Mouse (Mus musculus) midbrain, embryonic 11.5 days (tissue): Measurements from ENCODE around the gene Ankrd11. TPM values are rescaled to one million over a fixed set of nuclear protein-coding genes. Genes with fewer than 3 reads are reported as not detected.

Experiments
- ATAC-seq: fragments of 200-750 bp; cut with Nextera tagmentation; 2 replicates; pipeline ENCODE4 v1.8.0; 2017; ENCODE audit warnings: moderate TSS enrichment, moderate library complexity; ENCODE audit not compliant: low FRiP score
- DNase-seq: peaks from one replicate; pipeline ENCODE4 v3.0.0; 2015; ENCODE audit warnings: low spot score; ENCODE audit errors: missing footprints
- H3K27ac ChIP-seq: fragments of 300-500 bp; sonication (generic); 2 replicates; pipeline ENCODE4 v1.5.1; 2014; ENCODE audit warnings: low read depth, low read length
- H3K27me3 ChIP-seq: fragments of 300-500 bp; sonication (generic); 2 replicates; pipeline ENCODE4 v1.6.1; 2014; ENCODE audit warnings: mild to moderate bottlenecking, low read length, moderate library complexity, mixed read lengths; ENCODE audit not compliant: control insufficient read depth, insufficient read depth
- H3K36me3 ChIP-seq: fragments of 300-500 bp; sonication (generic); 2 replicates; pipeline ENCODE4 v1.6.1; 2014; ENCODE audit warnings: mild to moderate bottlenecking, low read length, moderate library complexity, mixed read lengths; ENCODE audit not compliant: control insufficient read depth, insufficient read depth
- H3K4me1 ChIP-seq: fragments of 300-500 bp; sonication (generic); 2 replicates; pipeline ENCODE4 v1.6.1; 2014; ENCODE audit warnings: low read length; ENCODE audit not compliant: control insufficient read depth, insufficient read depth
- H3K4me2 ChIP-seq: fragments of 300-500 bp; sonication (generic); 2 replicates; pipeline ENCODE4 v1.6.1; 2014; ENCODE audit warnings: mild to moderate bottlenecking, moderate library complexity
- H3K4me3 ChIP-seq: fragments of 300-500 bp; sonication (generic); 2 replicates; pipeline ENCODE4 v1.5.1; 2014; ENCODE audit warnings: low read depth, low read length
- H3K9ac ChIP-seq: fragments of 300-500 bp; sonication (generic); 2 replicates; pipeline ENCODE4 v1.6.1; 2014; ENCODE audit warnings: low read length
- H3K9me3 ChIP-seq: fragments of 300-500 bp; sonication (generic); 2 replicates; pipeline ENCODE4 v1.6.1; 2016; ENCODE audit warnings: low read length; ENCODE audit not compliant: control insufficient read depth
- WGBS: fragments of 180-500 bp; shearing (Covaris S2); extraction: QIAGEN DNeasy Blood & Tissue Kit; methylation state at CpG from one replicate; pipeline ENCODE4 v1.1.7; 2014; 5-methylcytosine and 5-hydroxymethylcytosine counted together
- polyA plus RNA-seq: library from polyadenylated mRNA; unstranded; fragments of >200 nt; fragmentation: Nextera tagmentation; extraction: Ambion mirVana; gene quantifications from 2 replicates; pipeline ENCODE4 v1.2.1, GENCODE M21; 2014

Ankrd11 gene
- polyA plus RNA-seq, 1 experiment from 2014 or later, result 72.0 TPM

GRCm38 (mm10) chr8:122954090-122954799 is 87.8 kb downstream of the Ankrd11 start:
- 84% methylated on average over 3 of the region's 3 CpGs for WGBS

GRCm38 (mm10) chr8:122953028-122953427 is 89.0 kb downstream of the Ankrd11 start:
- H3K27me3 ChIP-seq, result no peaks in the 10 kb centered on the region
- H3K4me3 ChIP-seq, result no peak overlapping the region
- no peak overlapping the region for H3K27ac ChIP-seq
- WGBS, result 92% methylated on average over 6 of the region's 6 CpGs
- peaks cover 4% of the 10 kb centered on the region for H3K4me1 ChIP-seq
- ATAC-seq (no peak), DNase-seq (no peak)
- no peak overlapping the region for H3K9ac ChIP-seq
- H3K9me3 ChIP-seq, result no peaks in the 10 kb centered on the region
- H3K4me2 ChIP-seq, result no peak overlapping the region
- H3K36me3 ChIP-seq, result no peaks in the 10 kb centered on the region

More at GRCm38 (mm10) chr8:122954090-122954799, 87.8 kb downstream of the Ankrd11 start:
- Histone ChIP-seq H3K9me3 (no peaks in the 10 kb centered on the region), H3K4me1 (peaks cover 4% of the 10 kb centered on the region), H3K27me3 (no peaks in the 10 kb centered on the region), H3K36me3 (no peaks in the 10 kb centered on the region), H3K27ac (no peak overlapping the region), H3K4me3 (no peak overlapping the region), H3K4me2 (no peak overlapping the region), H3K9ac (no peak overlapping the region)
- no peak for ATAC-seq
- DNase-seq, result peak; percentile 64

- ATAC-seq, result no peak
- DNase-seq, result no peak
- Histone ChIP-seq H3K9me3 (no peaks in the 10 kb centered on the region), H3K27me3 (no peaks in the 10 kb centered on the region), H3K4me1 (peaks cover 4% of the 10 kb centered on the region), H3K9ac (no peak overlapping the region), H3K36me3 (no peaks in the 10 kb centered on the region), H3K4me2 (no peak overlapping the region), H3K4me3 (no peak overlapping the region), H3K27ac (no peak overlapping the region)
- WGBS, result 91% methylated on average over 5 of the region's 5 CpGs
Observed at GRCm38 (mm10) chr8:122951456-122951855, 90.6 kb downstream of the Ankrd11 start.

- Histone ChIP-seq H3K27me3 (no peaks in the 10 kb centered on the region), H3K4me2 (no peak overlapping the region), H3K4me3 (no peak overlapping the region), H3K9me3 (no peaks in the 10 kb centered on the region), H3K9ac (no peak overlapping the region), H3K36me3 (no peaks in the 10 kb centered on the region), H3K27ac (no peak overlapping the region), H3K4me1 (peaks cover 4% of the 10 kb centered on the region)
- ATAC-seq (no peak), DNase-seq (no peak)
- WGBS, result 90% methylated on average over 5 of the region's 5 CpGs
Observed at GRCm38 (mm10) chr8:122949701-122950100, 92.4 kb downstream of the Ankrd11 start.

GRCm38 (mm10) chr8:122945775-122946174 is 96.3 kb downstream of the Ankrd11 start:
- no peak overlapping the region for H3K4me2 ChIP-seq
- ATAC-seq, result no peak
- no peaks in the 10 kb centered on the region for H3K9me3 ChIP-seq
- no peaks in the 10 kb centered on the region for H3K27me3 ChIP-seq
- H3K4me1 ChIP-seq, result peaks cover 4% of the 10 kb centered on the region
- no peak overlapping the region for H3K9ac ChIP-seq
- no peak overlapping the region for H3K4me3 ChIP-seq
- no peak overlapping the region for H3K27ac ChIP-seq
- H3K36me3 ChIP-seq, result no peaks in the 10 kb centered on the region
- 68% methylated on average over 2 of the region's 2 CpGs for WGBS
- no peak for DNase-seq

- 86% methylated on average over 9 of the region's 9 CpGs for WGBS
- no peak for ATAC-seq
- no peak for DNase-seq
- Histone ChIP-seq H3K9me3 (no peaks in the 10 kb centered on the region), H3K9ac (no peak overlapping the region), H3K27ac (no peak overlapping the region), H3K4me1 (no peaks in the 10 kb centered on the region), H3K36me3 (no peaks in the 10 kb centered on the region), H3K4me2 (no peak overlapping the region), H3K4me3 (no peak overlapping the region), H3K27me3 (no peaks in the 10 kb centered on the region)
Observed at GRCm38 (mm10) chr8:122942803-122943713, 99.0 kb downstream of the Ankrd11 start.

- no peaks in the 10 kb centered on the region; the same call in 1 of the 2 replicates for H3K4me1 ChIP-seq
- no peaks in the 10 kb centered on the region for H3K27me3 ChIP-seq
- WGBS, result 47% methylated on average over 4 of the region's 4 CpGs
- H3K9me3 ChIP-seq, result no peaks in the 10 kb centered on the region
- no peak overlapping the region for H3K4me2 ChIP-seq
- ATAC-seq (no peak), DNase-seq (no peak)
- H3K4me3 ChIP-seq, result no peak overlapping the region
- no peak overlapping the region for H3K27ac ChIP-seq
- H3K9ac ChIP-seq, result no peak overlapping the region
- H3K36me3 ChIP-seq, result no peaks in the 10 kb centered on the region
Observed at GRCm38 (mm10) chr8:122938591-122938990, 103.5 kb downstream of the Ankrd11 start.

- Histone ChIP-seq H3K4me1 (no peaks in the 10 kb centered on the region; the same call in 1 of the 2 replicates), H3K27me3 (no peaks in the 10 kb centered on the region), H3K4me2 (no peak overlapping the region), H3K4me3 (no peak overlapping the region), H3K9ac (no peak overlapping the region), H3K27ac (no peak overlapping the region), H3K9me3 (no peaks in the 10 kb centered on the region), H3K36me3 (no peaks in the 10 kb centered on the region)
- ATAC-seq, result no peak
- 81% methylated on average over 3 of the region's 3 CpGs for WGBS
- DNase-seq, result no peak
Observed at GRCm38 (mm10) chr8:122938170-122938569, 103.9 kb downstream of the Ankrd11 start.

GRCm38 (mm10) chr8:122937545-122938053 is 104.5 kb downstream of the Ankrd11 start:
- H3K4me2 ChIP-seq, result no peak overlapping the region
- DNase-seq (no peak), ATAC-seq (no peak)
- H3K27ac ChIP-seq, result no peak overlapping the region
- WGBS, result 82% methylated on average over 2 of the region's 2 CpGs
- no peaks in the 10 kb centered on the region for H3K27me3 ChIP-seq
- H3K4me3 ChIP-seq, result no peak overlapping the region
- H3K36me3 ChIP-seq, result no peaks in the 10 kb centered on the region
- no peaks in the 10 kb centered on the region for H3K9me3 ChIP-seq
- no peak overlapping the region for H3K9ac ChIP-seq
- no peaks in the 10 kb centered on the region; the same call in 1 of the 2 replicates for H3K4me1 ChIP-seq
